Mouse (Mus musculus) forebrain, embryonic 16.5 days (tissue): ENCODE results near the gene Acot13. TPM values are rescaled to one million over a fixed set of nuclear protein-coding genes. Genes with fewer than 3 reads are reported as not detected.

Experiments
- ATAC-seq: fragments of 200-750 bp; cut with Nextera tagmentation; 2 replicates; pipeline ENCODE4 v1.8.0; 2017; ENCODE audit warnings: mild to moderate bottlenecking, moderate library complexity
- H3K27ac ChIP-seq: fragments of 300-500 bp; sonication (generic); 2 replicates; pipeline ENCODE4 v1.5.1; 2014; ENCODE audit warnings: low read length, control low read depth
- H3K27me3 ChIP-seq: fragments of 300-500 bp; sonication (generic); replicated peaks from 2 replicates; pipeline ENCODE4 v1.6.1; 2014; ENCODE audit warnings: low read length; ENCODE audit not compliant: control insufficient read depth, insufficient read depth
- H3K36me3 ChIP-seq: fragments of 300-500 bp; sonication (generic); 2 replicates; pipeline ENCODE4 v1.6.1; 2014; ENCODE audit not compliant: control insufficient read depth, insufficient read depth
- H3K4me1 ChIP-seq: fragments of 300-500 bp; sonication (generic); replicated peaks from 2 replicates; pipeline ENCODE4 v1.6.1; 2014; ENCODE audit warnings: low read length; ENCODE audit not compliant: control insufficient read depth, insufficient read depth
- H3K4me2 ChIP-seq: fragments of 300-500 bp; sonication (generic); 2 replicates; pipeline ENCODE4 v1.6.1; 2014; ENCODE audit warnings: mild to moderate bottlenecking, low read length, control low read depth
- H3K4me3 ChIP-seq: fragments of 300-500 bp; sonication (generic); replicated peaks from 2 replicates; pipeline ENCODE4 v1.5.1; 2014; ENCODE audit warnings: mild to moderate bottlenecking, low read length, control low read depth
- H3K9ac ChIP-seq: fragments of 300-500 bp; sonication (generic); replicated peaks from 2 replicates; pipeline ENCODE4 v1.6.1; 2014; ENCODE audit warnings: low read depth, low read length, control low read depth
- H3K9me3 ChIP-seq: fragments of 300-500 bp; sonication (generic); 2 replicates; pipeline ENCODE4 v1.6.1; 2016; ENCODE audit warnings: low read length; ENCODE audit not compliant: control insufficient read depth
- WGBS: fragments of 180-500 bp; shearing (Covaris S2); extraction: QIAGEN DNeasy Blood & Tissue Kit; methylation state at CpG from one replicate; pipeline ENCODE4 v1.1.7; 2014; 5-methylcytosine and 5-hydroxymethylcytosine counted together
- polyA plus RNA-seq: library from polyadenylated mRNA; unstranded; fragments of >200 nt; fragmentation: Nextera tagmentation; extraction: Ambion mirVana; gene quantifications from 2 replicates; pipeline ENCODE4 v1.2.1, GENCODE M21; 2015

The Acot13 gene
- polyA plus RNA-seq, 1 experiment from 2014 or later = 55.8 TPM

DNA sequence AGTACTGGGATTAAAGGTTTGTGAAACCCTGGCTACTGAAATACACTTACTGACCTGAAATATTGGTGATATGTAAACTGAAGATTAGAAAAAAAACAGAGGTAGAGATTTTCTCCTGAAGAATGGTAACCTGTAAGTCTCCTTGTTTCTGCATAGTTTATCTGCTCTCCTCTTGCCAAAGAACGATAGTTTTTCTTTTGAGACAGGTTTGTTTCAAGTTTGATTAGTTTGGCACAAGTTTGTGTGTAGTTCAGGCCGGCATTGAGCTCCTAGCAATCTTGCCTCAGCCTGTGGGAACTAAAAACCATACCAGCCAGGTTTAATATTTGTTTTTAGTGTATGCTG lies 1.4 kb upstream of the Acot13 start:
- H3K9ac ChIP-seq = peak overlapping the region; percentile 92
- WGBS = 42% methylated on average over 2 of the region's 2 CpGs
- no peaks in the 10 kb centered on the region for H3K9me3 ChIP-seq
- H3K4me3 ChIP-seq = peak overlapping the region; percentile 65
- no peaks in the 10 kb centered on the region for H3K27me3 ChIP-seq
- ATAC-seq = no peak
- H3K27ac ChIP-seq = no peak overlapping the region
- H3K4me1 ChIP-seq = peaks cover 22% of the 10 kb centered on the region
- H3K4me2 ChIP-seq = peak overlapping the region; percentile 72
- H3K36me3 ChIP-seq = no peaks in the 10 kb centered on the region

DNA sequence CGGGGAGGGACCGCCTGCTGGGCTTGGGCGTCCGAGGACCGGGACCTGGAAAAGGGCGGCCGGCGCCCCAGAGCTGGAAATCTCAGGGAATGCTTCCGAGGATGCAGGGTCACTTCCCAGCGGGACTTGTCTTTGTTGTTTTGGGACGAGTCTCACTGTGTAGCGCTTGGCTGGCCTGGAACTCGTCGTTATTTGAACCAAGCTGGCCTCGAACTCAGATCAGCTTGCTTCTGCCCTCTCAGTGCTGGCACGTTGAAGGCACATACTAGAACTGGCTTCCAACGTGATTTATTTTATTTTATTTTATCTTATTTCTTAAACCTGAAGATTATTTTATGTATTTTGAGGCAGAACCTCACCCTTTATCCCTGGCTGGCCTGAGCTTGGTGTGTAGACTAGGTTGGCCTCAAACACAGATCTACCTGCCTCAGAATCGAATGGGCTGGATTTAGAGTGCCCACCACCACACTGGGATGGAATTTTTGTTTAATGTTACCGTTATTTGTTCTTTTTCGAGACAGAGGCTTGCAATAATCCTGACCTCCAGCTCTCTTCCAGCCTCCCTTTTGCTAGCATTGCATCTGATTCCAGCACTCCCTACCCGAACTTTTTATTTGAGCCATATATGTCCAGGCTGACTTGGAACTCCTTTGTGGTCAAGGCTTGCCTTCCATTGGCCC lies 931 bp upstream of the Acot13 start:
- Histone ChIP-seq H3K36me3 (no peaks in the 10 kb centered on the region), H3K4me1 (peaks cover 22% of the 10 kb centered on the region), H3K9me3 (no peaks in the 10 kb centered on the region), H3K27ac (peak overlapping the region; percentile 91), H3K4me2 (peak overlapping the region; percentile 72), H3K9ac (peak overlapping the region; percentile 92), H3K4me3 (peak overlapping the region; percentile 65), H3K27me3 (no peaks in the 10 kb centered on the region)
- WGBS = 4% methylated on average over 21 of the region's 21 CpGs
- ATAC-seq = no peak; the same call in 1 of the 2 replicates

DNA sequence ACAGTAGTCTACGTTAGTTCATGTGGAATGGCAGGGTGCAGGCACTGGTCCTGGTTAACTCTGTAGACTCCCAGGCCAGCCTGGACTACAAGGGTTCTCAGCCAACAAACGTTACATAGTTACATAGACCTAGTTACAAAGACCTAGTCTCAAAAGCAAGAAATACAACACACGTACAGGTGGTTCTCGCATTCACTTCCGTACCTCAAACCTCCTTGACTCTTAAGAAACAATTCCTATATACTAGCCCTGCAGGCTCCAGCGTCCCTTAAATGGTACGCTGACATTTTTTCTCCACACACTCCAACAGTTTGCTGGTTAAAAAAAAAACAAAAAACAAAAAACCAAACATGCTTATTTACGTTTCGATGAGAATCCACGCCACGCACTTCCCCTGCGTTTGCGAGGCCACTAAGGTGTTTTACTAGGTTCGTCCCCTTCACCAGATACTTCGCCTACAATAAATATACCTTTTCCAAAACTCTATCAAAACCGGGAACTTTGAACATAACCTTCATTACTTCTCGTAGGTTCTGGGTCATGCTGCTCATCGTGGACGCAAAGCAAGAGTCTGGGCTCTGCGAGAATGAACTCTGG lies 486 bp downstream of the Acot13 start:
- WGBS = 2% methylated on average over 20 of the region's 20 CpGs
- Histone ChIP-seq H3K27ac (peak overlapping the region; percentile 50), H3K9ac (peak overlapping the region; percentile 65), H3K4me1 (peaks cover 22% of the 10 kb centered on the region), H3K9me3 (no peaks in the 10 kb centered on the region), H3K4me3 (peak overlapping the region; percentile 65), H3K27me3 (no peaks in the 10 kb centered on the region), H3K36me3 (no peaks in the 10 kb centered on the region), H3K4me2 (peak overlapping the region; percentile 82)
- no peak for ATAC-seq

DNA sequence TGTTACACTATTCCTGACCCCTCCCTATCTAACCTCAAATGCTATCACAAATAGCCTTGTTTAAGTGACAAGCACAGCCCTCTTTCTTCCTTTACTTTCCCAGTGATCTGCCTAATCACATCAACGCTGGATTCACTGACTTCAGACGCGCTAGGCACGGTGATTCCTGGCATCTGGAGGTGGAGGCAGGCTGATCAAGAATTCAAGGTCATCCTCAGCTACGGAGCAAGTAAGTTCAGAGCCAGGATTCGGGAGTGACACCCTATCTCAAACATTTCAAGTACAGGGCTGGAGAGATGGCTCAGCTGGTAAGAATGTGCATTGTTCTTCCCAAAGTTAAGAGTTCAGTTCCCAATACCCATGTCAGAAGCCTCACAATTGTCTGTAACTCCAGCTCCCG lies 5.2 kb downstream of the Acot13 start:
- no peak overlapping the region for H3K27ac ChIP-seq
- H3K4me3 ChIP-seq = no peak overlapping the region
- no peaks in the 10 kb centered on the region for H3K27me3 ChIP-seq
- peaks cover 4% of the 10 kb centered on the region for H3K4me1 ChIP-seq
- ATAC-seq = no peak
- H3K36me3 ChIP-seq = no peaks in the 10 kb centered on the region
- 88% methylated on average over 7 of the region's 7 CpGs for WGBS
- no peak overlapping the region for H3K9ac ChIP-seq
- H3K4me2 ChIP-seq = no peak overlapping the region
- no peaks in the 10 kb centered on the region for H3K9me3 ChIP-seq

DNA sequence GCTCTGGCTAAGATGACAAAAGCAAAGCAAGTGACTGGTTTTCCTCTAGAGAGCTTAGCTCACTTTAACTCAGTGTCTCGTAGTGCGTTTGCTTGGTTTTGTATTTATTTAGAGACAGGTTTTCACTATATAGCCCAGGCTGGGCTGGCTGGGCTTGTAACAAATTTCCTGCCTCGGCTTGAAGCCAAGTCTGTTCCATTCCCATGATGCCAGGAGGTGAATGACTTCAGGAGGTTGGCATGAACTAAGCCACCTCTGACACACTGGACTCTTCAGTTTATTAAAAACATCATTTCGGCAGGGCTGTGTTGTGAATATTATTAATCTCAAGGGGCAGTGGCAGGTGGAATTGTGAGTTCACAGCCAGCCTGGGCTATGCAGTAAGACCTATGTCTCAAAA lies 5.8 kb downstream of the Acot13 start:
- no peaks in the 10 kb centered on the region for H3K27me3 ChIP-seq
- H3K9ac ChIP-seq = no peak overlapping the region
- H3K27ac ChIP-seq = no peak overlapping the region
- no peak overlapping the region for H3K4me2 ChIP-seq
- no peak for ATAC-seq
- H3K9me3 ChIP-seq = no peaks in the 10 kb centered on the region
- 92% methylated on average over 4 of the region's 4 CpGs for WGBS
- no peaks in the 10 kb centered on the region for H3K36me3 ChIP-seq
- no peak overlapping the region for H3K4me3 ChIP-seq
- H3K4me1 ChIP-seq = peaks cover 1% of the 10 kb centered on the region

DNA sequence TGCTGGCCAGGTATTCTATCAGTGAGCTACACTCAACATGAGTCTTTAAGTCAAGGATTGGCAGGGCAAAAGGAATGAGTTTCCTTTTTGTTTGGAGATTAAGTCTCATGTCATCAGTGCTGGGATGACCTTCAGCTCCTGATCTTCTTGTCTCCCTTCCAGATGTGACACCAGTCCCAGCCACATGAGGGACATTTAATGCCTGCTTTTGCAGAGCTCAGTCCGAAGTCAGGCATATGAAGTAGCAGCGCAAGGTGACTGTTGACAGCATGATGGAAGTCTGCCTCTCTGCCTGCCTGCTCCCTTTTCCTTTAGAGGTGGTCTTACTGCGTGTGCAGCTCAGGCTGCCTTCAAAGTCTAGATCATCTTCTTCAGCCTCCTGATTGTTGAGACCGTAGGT lies 6.7 kb downstream of the Acot13 start:
- Histone ChIP-seq H3K27ac (no peak overlapping the region), H3K4me2 (no peak overlapping the region), H3K9ac (no peak overlapping the region), H3K9me3 (no peaks in the 10 kb centered on the region), H3K36me3 (no peaks in the 10 kb centered on the region), H3K4me1 (no peaks in the 10 kb centered on the region), H3K27me3 (no peaks in the 10 kb centered on the region), H3K4me3 (no peak overlapping the region)
- WGBS = 93% methylated on average over 4 of the region's 4 CpGs
- ATAC-seq = no peak

DNA sequence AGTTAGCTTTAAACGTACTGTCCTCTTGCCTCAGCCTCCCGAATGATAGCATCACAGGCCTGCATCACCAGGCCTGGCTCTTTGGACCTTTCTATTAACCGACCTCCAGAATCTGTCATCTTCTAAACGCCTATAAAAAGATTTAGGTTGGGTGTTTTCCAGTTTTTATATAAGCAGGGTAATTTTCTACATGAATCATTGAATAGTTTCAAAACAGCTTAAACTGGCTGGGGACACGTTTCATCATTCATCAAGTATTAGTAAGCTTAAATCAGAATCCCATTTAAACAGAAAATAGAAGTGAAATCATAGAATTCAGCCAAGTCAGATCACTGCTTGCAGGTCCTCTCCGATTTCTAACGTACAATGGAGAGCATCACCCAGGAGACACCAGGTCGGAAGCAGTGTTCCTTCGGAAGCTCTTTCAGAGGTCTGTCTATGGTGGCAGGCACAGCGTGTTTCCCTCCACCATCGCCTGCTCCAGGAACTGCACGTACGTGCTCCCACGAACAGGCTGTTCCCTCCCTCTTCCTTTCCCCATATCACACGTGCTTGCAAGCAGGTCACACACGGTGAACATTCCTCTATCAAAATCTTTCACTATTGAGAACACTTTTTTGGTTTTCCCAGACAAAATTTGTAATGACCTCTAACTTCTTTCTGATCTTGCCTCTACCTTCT lies 8.5 kb downstream of the Acot13 start:
- H3K9me3 ChIP-seq = no peaks in the 10 kb centered on the region
- 86% methylated on average over 16 of the region's 16 CpGs for WGBS
- no peaks in the 10 kb centered on the region for H3K27me3 ChIP-seq
- H3K9ac ChIP-seq = no peak overlapping the region
- H3K4me1 ChIP-seq = no peaks in the 10 kb centered on the region
- H3K36me3 ChIP-seq = no peaks in the 10 kb centered on the region; the same call in 1 of the 2 replicates
- H3K4me3 ChIP-seq = no peak overlapping the region
- H3K27ac ChIP-seq = no peak overlapping the region
- ATAC-seq = no peak
- no peak overlapping the region for H3K4me2 ChIP-seq

DNA sequence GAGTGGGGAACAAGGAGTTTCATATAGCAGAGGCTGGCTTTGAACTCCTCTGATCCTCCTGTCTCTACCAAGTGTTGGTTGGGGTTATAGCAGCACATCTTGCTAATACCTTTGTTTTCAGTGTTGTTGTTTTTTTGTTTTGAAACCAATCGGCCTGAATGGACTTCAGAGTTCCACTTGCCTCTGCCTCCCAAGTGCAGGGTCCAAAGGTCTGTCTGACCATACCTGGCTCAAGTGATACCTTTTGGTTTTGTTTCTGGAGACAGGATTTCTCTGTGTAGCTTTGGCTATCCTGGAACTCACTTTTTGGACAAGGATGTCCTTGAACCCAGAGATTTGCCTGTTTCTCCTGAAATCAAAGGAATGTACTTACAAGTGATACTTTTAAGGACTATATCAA lies 11.4 kb downstream of the Acot13 start:
- no peaks in the 10 kb centered on the region for H3K27me3 ChIP-seq
- H3K4me1 ChIP-seq = no peaks in the 10 kb centered on the region
- H3K27ac ChIP-seq = no peak overlapping the region
- no peak overlapping the region for H3K4me2 ChIP-seq
- no peak overlapping the region for H3K9ac ChIP-seq
- no peaks in the 10 kb centered on the region for H3K9me3 ChIP-seq
- WGBS = 85% methylated on average over 1 of the region's 1 CpGs
- no peak for ATAC-seq
- H3K36me3 ChIP-seq = peaks cover 4% of the 10 kb centered on the region; the same call in 1 of the 2 replicates
- no peak overlapping the region for H3K4me3 ChIP-seq

DNA sequence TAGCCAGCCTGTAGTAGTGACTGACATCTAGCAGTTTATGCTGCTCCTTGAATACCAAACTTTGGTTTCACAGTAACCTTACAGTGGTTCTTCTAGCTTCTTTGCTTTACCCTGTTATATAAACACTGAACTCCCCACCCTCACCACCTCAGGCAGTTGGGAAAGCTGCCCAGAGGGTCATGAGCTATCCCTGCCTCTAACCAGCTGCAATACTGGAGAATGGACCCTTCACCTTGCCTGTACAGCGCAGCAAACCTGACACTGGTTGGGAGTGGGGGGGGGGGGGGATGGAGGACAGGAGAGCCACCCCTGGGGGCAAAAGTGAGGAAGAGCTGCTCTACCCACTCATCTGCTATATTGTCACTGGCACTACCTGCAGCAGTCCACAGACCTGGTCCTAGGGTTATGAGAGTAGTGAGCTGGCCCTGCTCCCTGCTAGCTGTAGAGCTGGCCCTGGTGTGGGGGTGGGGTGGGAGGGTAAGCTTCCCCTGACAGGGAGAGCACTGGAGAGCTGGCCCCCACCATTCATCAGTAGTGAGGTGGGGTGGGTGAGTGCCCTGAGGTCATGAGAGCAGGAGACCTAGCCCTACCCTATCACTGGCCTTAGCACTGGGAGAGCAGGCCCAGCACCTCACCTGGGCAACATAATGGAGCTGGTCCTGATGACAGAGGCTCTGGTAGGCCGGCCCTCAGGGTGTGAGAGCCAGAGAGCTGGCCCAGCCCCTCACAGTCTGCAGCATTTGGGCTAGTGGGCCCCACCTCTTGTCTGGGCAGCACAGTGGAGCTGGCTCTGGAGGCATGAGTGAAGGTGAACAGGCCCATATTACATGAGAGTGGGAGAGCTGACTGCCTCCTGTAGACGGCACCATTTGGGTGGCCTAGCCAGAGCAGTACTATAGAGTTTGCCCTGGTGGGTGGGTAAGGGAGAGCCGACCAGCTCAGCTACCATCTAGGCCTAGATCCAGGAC lies 14.9 kb downstream of the Acot13 start:
- H3K9ac ChIP-seq = no peak overlapping the region
- H3K4me1 ChIP-seq = no peaks in the 10 kb centered on the region
- ATAC-seq = peak; percentile 62
- H3K27me3 ChIP-seq = no peaks in the 10 kb centered on the region
- no peak overlapping the region for H3K4me2 ChIP-seq
- H3K36me3 ChIP-seq = peaks cover 25% of the 10 kb centered on the region
- no peak overlapping the region for H3K4me3 ChIP-seq
- H3K27ac ChIP-seq = no peak overlapping the region
- no peaks in the 10 kb centered on the region for H3K9me3 ChIP-seq
- WGBS = 62% methylated on average over 4 of the region's 4 CpGs
